26 mouse cellular contexts compared by ENCODE assay signal in genomic region chr15:62361171-62361570, GRCm38 (mm10).
"Had no signal": no experiment of that assay in that cellular context is flagged by ENCODE, and none has a peak within 500 bp of the region (broad histone marks: within the 10 kb centered on the region; RNA-seq: fewer than 3 reads in every experiment).

No protein-coding gene starts in this region.

- H3K9ac ChIP-seq: heart, embryonic 13.5 days; heart, embryonic 15.5 days; hindbrain, embryonic 13.5 days; hindbrain, embryonic 15.5 days; kidney, embryonic 15.5 days; limb, embryonic 12.5 days; liver, embryonic 13.5 days; liver, embryonic 15.5 days had no signal

- H3K4me1 ChIP-seq: heart, embryonic 13.5 days; heart, embryonic 15.5 days; hindbrain, embryonic 13.5 days; hindbrain, embryonic 15.5 days; kidney, embryonic 15.5 days; limb, embryonic 12.5 days; liver, embryonic 13.5 days; liver, embryonic 15.5 days had no signal

- H3K27me3 ChIP-seq: heart, embryonic 13.5 days; heart, embryonic 15.5 days; hindbrain, embryonic 13.5 days; hindbrain, embryonic 15.5 days; kidney, embryonic 15.5 days; limb, embryonic 12.5 days; liver, embryonic 13.5 days; liver, embryonic 15.5 days had no signal

- DNase-seq: gastrocnemius, adult 2 months; gastrocnemius, postnatal 10 days; gastrocnemius, postnatal 36 days; heart, adult 11 months; heart, adult 2 months; heart, postnatal 14 days; heart, postnatal 36 days; kidney, adult 11 months; kidney, adult 2 months; kidney, adult 9 months; kidney, postnatal 14 days; kidney, postnatal 36 days; liver; liver, embryonic 13.5 days had no signal

- H3K36me3 ChIP-seq: heart, embryonic 13.5 days; heart, embryonic 15.5 days; hindbrain, embryonic 13.5 days; hindbrain, embryonic 15.5 days; kidney, embryonic 15.5 days; limb, embryonic 12.5 days; liver, embryonic 13.5 days; liver, embryonic 15.5 days had no signal

- H3K27ac ChIP-seq: gastrocnemius, adult 2 months; heart, adult 2 months; heart, embryonic 13.5 days; heart, embryonic 15.5 days; hindbrain, embryonic 13.5 days; hindbrain, embryonic 15.5 days; hindbrain, postnatal 0 days; kidney, embryonic 15.5 days; kidney, postnatal 0 days; left cerebral cortex, adult 2 months; limb, embryonic 12.5 days; liver, embryonic 13.5 days; liver, embryonic 15.5 days had no signal

- H3K4me3 ChIP-seq: gastrocnemius, adult 2 months; heart, adult 2 months; heart, embryonic 13.5 days; heart, embryonic 15.5 days; hindbrain, embryonic 13.5 days; hindbrain, embryonic 15.5 days; kidney, embryonic 15.5 days; left cerebral cortex, adult 2 months; limb, embryonic 12.5 days; liver, embryonic 13.5 days; liver, embryonic 15.5 days had no signal

- H3K9me3 ChIP-seq: heart, embryonic 13.5 days; heart, embryonic 15.5 days; hindbrain, embryonic 13.5 days; hindbrain, embryonic 15.5 days; kidney, embryonic 15.5 days; limb, embryonic 12.5 days; liver, embryonic 13.5 days; liver, embryonic 15.5 days had no signal

- H3K4me2 ChIP-seq: heart, embryonic 11.5 days; heart, embryonic 13.5 days; heart, embryonic 15.5 days; hindbrain, embryonic 13.5 days; hindbrain, embryonic 15.5 days; kidney, embryonic 15.5 days; limb, embryonic 12.5 days; liver, embryonic 11.5 days; liver, embryonic 13.5 days; liver, embryonic 15.5 days had no signal
